Mouse (Mus musculus) limb, embryonic 12.5 days (tissue): ENCODE data around the gene Stx1b. TPM values are rescaled to one million over a fixed set of nuclear protein-coding genes. Genes with fewer than 3 reads are reported as not detected.
A peak's percentile ranks its signal among the peaks of the same experiment; 100 is the strongest.

Source experiments
- ATAC-seq: fragments of 200-750 bp; cut with Nextera tagmentation; 2 replicates; pipeline ENCODE4 v1.8.0; 2017; ENCODE audit warnings: low read depth, moderate TSS enrichment; ENCODE audit not compliant: insufficient number of reproducible peaks, insufficient read depth, low FRiP score, low TSS enrichment
- H3K27ac ChIP-seq: fragments of 300-500 bp; sonication (generic); 2 replicates; pipeline ENCODE4 v1.5.1; 2016; ENCODE audit warnings: mild to moderate bottlenecking, moderate library complexity
- H3K27me3 ChIP-seq: fragments of 300-500 bp; sonication (generic); 2 replicates; pipeline ENCODE4 v1.6.1; 2016; ENCODE audit warnings: mild to moderate bottlenecking, moderate library complexity
- H3K36me3 ChIP-seq: fragments of 300-500 bp; sonication (generic); 2 replicates; pipeline ENCODE4 v1.6.1; 2016; ENCODE audit warnings: mild to moderate bottlenecking, moderate library complexity
- H3K4me1 ChIP-seq: fragments of 300-500 bp; sonication (generic); replicated peaks from 2 replicates; pipeline ENCODE4 v1.6.1; 2016
- H3K4me2 ChIP-seq: fragments of 300-500 bp; sonication (generic); 2 replicates; pipeline ENCODE4 v1.6.1; 2016; ENCODE audit warnings: mild to moderate bottlenecking, moderate library complexity
- H3K4me3 ChIP-seq: fragments of 300-500 bp; sonication (generic); replicated peaks from 2 replicates; pipeline ENCODE4 v1.5.1; 2016; ENCODE audit warnings: mild to moderate bottlenecking
- H3K9ac ChIP-seq: fragments of 300-500 bp; sonication (generic); replicated peaks from 2 replicates; pipeline ENCODE4 v1.6.1; 2016; ENCODE audit warnings: mild to moderate bottlenecking, moderate library complexity
- H3K9me3 ChIP-seq: fragments of 300-500 bp; sonication (generic); 2 replicates; pipeline ENCODE4 v1.6.1; 2016; ENCODE audit warnings: mild to moderate bottlenecking, moderate library complexity
- WGBS: fragments of 180-500 bp; shearing (Covaris S2); methylation state at CpG from one replicate; pipeline ENCODE4 v1.1.7; 2016; 5-methylcytosine and 5-hydroxymethylcytosine counted together
- polyA plus RNA-seq: library from polyadenylated mRNA; unstranded; fragments of >200 nt; fragmentation: Nextera tagmentation; extraction: Ambion mirVana; gene quantifications from 2 replicates; pipeline ENCODE4 v1.2.1, GENCODE M21; 2016

Stx1b gene
- polyA plus RNA-seq, 1 experiment from 2014 or later = 8.4 TPM

GRCm38 (mm10) chr7:127765756-127766155 is 58.6 kb downstream of the Stx1b start:
- H3K36me3 ChIP-seq = peaks cover 74% of the 10 kb centered on the region
- H3K27me3 ChIP-seq = no peaks in the 10 kb centered on the region
- no peak for ATAC-seq
- no peaks in the 10 kb centered on the region for H3K9me3 ChIP-seq
- H3K9ac ChIP-seq = no peak overlapping the region
- no peak overlapping the region for H3K27ac ChIP-seq
- H3K4me2 ChIP-seq = no peak overlapping the region
- WGBS = 92% methylated on average over 2 of the region's 2 CpGs
- peaks cover 23% of the 10 kb centered on the region for H3K4me1 ChIP-seq
- no peak overlapping the region for H3K4me3 ChIP-seq

- no peaks in the 10 kb centered on the region for H3K9me3 ChIP-seq
- peaks cover 95% of the 10 kb centered on the region for H3K36me3 ChIP-seq
- no peak overlapping the region for H3K27ac ChIP-seq
- no peak overlapping the region for H3K9ac ChIP-seq
- H3K27me3 ChIP-seq = no peaks in the 10 kb centered on the region
- H3K4me3 ChIP-seq = no peak overlapping the region
- WGBS = 91% methylated on average over 4 of the region's 4 CpGs
- H3K4me1 ChIP-seq = peaks cover 19% of the 10 kb centered on the region
- no peak overlapping the region for H3K4me2 ChIP-seq
- ATAC-seq = no peak
Measured at GRCm38 (mm10) chr7:127763642-127764041, 60.7 kb downstream of the Stx1b start.

GRCm38 (mm10) chr7:127761026-127761425 is 63.3 kb downstream of the Stx1b start:
- no peak; the same call in 1 of the 2 replicates for ATAC-seq
- Histone ChIP-seq H3K4me1 (peaks cover 20% of the 10 kb centered on the region), H3K4me3 (no peak overlapping the region), H3K9ac (no peak overlapping the region), H3K27ac (no peak overlapping the region), H3K27me3 (no peaks in the 10 kb centered on the region), H3K36me3 (peaks cover 96% of the 10 kb centered on the region), H3K4me2 (no peak overlapping the region), H3K9me3 (no peaks in the 10 kb centered on the region)
- WGBS = 50% methylated on average over 7 of the region's 7 CpGs

DNA sequence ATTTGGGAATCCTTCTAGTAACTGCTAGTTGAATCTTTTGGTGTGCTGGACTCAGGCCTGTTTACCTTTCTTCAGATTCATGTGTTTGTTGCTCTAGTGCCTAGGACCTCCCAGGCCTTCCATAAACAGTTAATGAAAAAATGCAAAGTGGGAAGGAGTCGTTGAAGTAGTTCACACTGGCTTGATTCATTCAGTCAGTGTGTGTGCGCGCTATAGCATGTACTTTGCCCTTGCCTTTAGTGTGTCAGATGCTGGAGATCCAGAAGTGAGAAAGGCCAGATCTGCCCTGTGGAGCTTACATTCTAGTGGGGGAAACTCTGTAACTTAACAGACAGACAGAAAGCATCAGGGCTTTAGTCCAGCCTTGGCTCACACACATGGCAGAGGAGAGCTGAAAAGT is 63.9 kb downstream of the Stx1b start:
- Histone ChIP-seq H3K4me1 (peaks cover 23% of the 10 kb centered on the region), H3K9ac (no peak overlapping the region), H3K27ac (no peak overlapping the region), H3K4me2 (no peak overlapping the region), H3K9me3 (no peaks in the 10 kb centered on the region), H3K36me3 (peaks cover 96% of the 10 kb centered on the region), H3K4me3 (no peak overlapping the region), H3K27me3 (no peaks in the 10 kb centered on the region)
- ATAC-seq = no peak
- WGBS = 76% methylated on average over 3 of the region's 3 CpGs

GRCm38 (mm10) chr7:127759716-127760115 is 64.6 kb downstream of the Stx1b start:
- no peak for ATAC-seq
- Histone ChIP-seq H3K4me3 (no peak overlapping the region), H3K9me3 (no peaks in the 10 kb centered on the region), H3K27ac (0 out of 2 replicates have a peak overlapping the region, but pooled peaks have one; percentile 56), H3K36me3 (peaks cover 96% of the 10 kb centered on the region), H3K27me3 (no peaks in the 10 kb centered on the region), H3K9ac (no peak overlapping the region), H3K4me2 (no peak overlapping the region), H3K4me1 (peaks cover 23% of the 10 kb centered on the region)
- WGBS = 23% methylated on average over 6 of the region's 6 CpGs

Other genes with a start within 250 kb of the Stx1b start
- 12.1 and 13.1 TPM in 2 replicates for gene Ccdc189, start 236.0 kb downstream of the Stx1b start, polyA plus RNA-seq
- gene Rnf40, start 235.8 kb downstream of the Stx1b start, polyA plus RNA-seq = 61.6 and 66.6 TPM in 2 replicates
- 26.1 and 30.1 TPM in 2 replicates for gene Zfp629, start 208.8 kb downstream of the Stx1b start, polyA plus RNA-seq
- gene Bcl7c, start 115.6 kb downstream of the Stx1b start, polyA plus RNA-seq = 120 and 127 TPM in 2 replicates
- 29.3 and 30.0 TPM in 2 replicates for gene Ctf1, start 111.8 kb downstream of the Stx1b start, polyA plus RNA-seq
- gene Ctf2, start 92.4 kb downstream of the Stx1b start, polyA plus RNA-seq = 0.36 and 0.60 TPM in 2 replicates
- gene Fbxl19, start 80.0 kb downstream of the Stx1b start, polyA plus RNA-seq = 9.0 and 10.5 TPM in 2 replicates
- gene Orai3, start 54.7 kb downstream of the Stx1b start, polyA plus RNA-seq = 15.2 and 15.4 TPM in 2 replicates
- gene Setd1a, start 47.9 kb downstream of the Stx1b start, polyA plus RNA-seq = 24.7 and 25.2 TPM in 2 replicates
- not detected in 2 replicates for gene Gm49388, start 38.9 kb downstream of the Stx1b start, polyA plus RNA-seq
- gene Hsd3b7, start 23.9 kb downstream of the Stx1b start, polyA plus RNA-seq = 9.5 and 9.8 TPM in 2 replicates
- gene Stx4a, start 255 bp downstream of the Stx1b start, polyA plus RNA-seq = 31.8 and 41.5 TPM in 2 replicates
- 17.5 and 19.0 TPM in 2 replicates for gene Zfp646, start 51.7 kb upstream of the Stx1b start, polyA plus RNA-seq
- 29.8 and 31.1 TPM in 2 replicates for gene Zfp668, start 52.3 kb upstream of the Stx1b start, polyA plus RNA-seq
- 1.4 and 1.6 TPM in 2 replicates for gene Prss53, start 66.4 kb upstream of the Stx1b start, polyA plus RNA-seq
- not detected in 2 replicates for gene Gm21974, start 70.9 kb upstream of the Stx1b start, polyA plus RNA-seq
- 81.7 and 84.7 TPM in 2 replicates for gene Vkorc1, start 71.1 kb upstream of the Stx1b start, polyA plus RNA-seq
- 83.0 and 90.1 TPM in 2 replicates for gene Bckdk, start 79.5 kb upstream of the Stx1b start, polyA plus RNA-seq
- 50.9 and 51.3 TPM in 2 replicates for gene Kat8, start 88.0 kb upstream of the Stx1b start, polyA plus RNA-seq
- gene Prss8, start 105.6 kb upstream of the Stx1b start, polyA plus RNA-seq = 5.0 TPM in 2 replicates
- gene Prss36, start 122.2 kb upstream of the Stx1b start, polyA plus RNA-seq = 9.6 and 10.7 TPM in 2 replicates
- 597 and 605 TPM in 2 replicates for gene Fus, start 142.9 kb upstream of the Stx1b start, polyA plus RNA-seq
- 9.2 and 10.5 TPM in 2 replicates for gene Pycard, start 169.3 kb upstream of the Stx1b start, polyA plus RNA-seq
- gene Trim72, start 179.4 kb upstream of the Stx1b start, polyA plus RNA-seq = 0.23 and 0.61 TPM in 2 replicates
- 0.64 and 0.89 TPM in 2 replicates for gene Itgam, start 238.1 kb upstream of the Stx1b start, polyA plus RNA-seq
- not detected in 2 replicates for gene Gm49368, start 238.1 kb upstream of the Stx1b start, polyA plus RNA-seq